Mouse (Mus musculus): ENCODE results near the gene Cactin.

The Cactin gene

GRCm38 (mm10) chr10:81344421-81345161, 23.7 kb downstream of the Cactin start:
- DNase-seq (ENCODE audit: low spot score), result no peak

GRCm38 (mm10) chr10:81345162-81345534, 24.2 kb downstream of the Cactin start:
- DNase-seq (ENCODE audit: low spot score), result no peak

- peak; percentile 63 for DNase-seq (ENCODE audit: low spot score)
Observed at GRCm38 (mm10) chr10:81346453-81347067, 25.7 kb downstream of the Cactin start.

DNA sequence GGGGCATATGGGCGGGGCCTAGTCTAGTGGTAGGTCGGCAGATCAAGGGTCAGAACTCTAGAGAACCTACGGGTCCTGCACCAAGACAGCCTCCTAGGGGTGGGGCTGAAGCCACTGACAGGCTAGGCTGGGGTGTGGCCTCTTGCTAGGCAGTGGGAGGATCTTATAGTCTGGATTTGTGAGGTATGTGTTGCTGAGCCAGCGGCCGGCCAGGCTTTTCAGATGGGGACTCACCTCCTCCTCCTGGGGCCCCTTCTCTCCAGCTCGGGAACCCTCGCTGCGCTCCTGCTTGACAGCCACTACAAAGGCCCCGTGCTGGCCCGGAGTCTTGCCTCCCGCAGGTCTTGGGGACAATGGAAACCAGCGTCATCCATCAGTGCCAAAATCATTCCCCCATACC, 28.2 kb downstream of the Cactin start:
- DNase-seq (ENCODE audit: low spot score), result peak; percentile 91

- DNase-seq (ENCODE audit: low spot score), result no peak
Observed at GRCm38 (mm10) chr10:81349961-81350350, 29.1 kb downstream of the Cactin start.

GRCm38 (mm10) chr10:81350351-81351063, 29.6 kb downstream of the Cactin start, which contains the start of gene Hmg20b:
TSS of gene Hmg20b (minus strand) at chr10:81350480.
- peak; percentile 99 for DNase-seq (ENCODE audit: low spot score)

DNA sequence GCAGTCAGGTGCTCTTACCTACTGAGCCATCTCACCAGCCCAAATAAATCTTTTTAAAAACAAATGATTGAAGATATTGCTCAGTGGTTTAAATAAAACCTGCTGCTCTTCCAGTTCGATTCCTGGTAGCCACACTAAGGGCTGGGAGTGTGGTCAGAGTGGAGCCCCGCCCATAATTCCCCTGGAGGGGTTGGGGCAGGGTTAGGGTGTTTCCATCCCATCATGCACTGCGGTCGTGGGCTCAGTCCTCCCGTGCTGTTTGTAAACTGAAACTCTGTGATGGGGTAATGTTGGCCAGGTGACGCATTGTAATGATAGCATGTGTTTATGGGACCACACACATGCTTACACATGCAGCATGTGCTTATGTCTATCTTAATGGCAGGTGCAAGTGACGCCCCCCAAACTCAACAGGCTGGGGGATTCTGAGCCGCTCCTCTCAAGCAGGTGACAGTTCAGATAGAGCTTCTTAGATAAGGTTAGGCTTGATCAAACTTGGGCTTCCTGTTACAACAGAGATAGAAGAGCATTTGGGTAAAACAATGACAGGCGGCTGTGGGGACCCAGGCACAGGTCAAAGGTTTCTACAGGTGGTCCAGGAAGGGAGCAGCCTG, 30.9 kb downstream of the Cactin start:
- DNase-seq (ENCODE audit: low spot score), result peak; percentile 85

DNA sequence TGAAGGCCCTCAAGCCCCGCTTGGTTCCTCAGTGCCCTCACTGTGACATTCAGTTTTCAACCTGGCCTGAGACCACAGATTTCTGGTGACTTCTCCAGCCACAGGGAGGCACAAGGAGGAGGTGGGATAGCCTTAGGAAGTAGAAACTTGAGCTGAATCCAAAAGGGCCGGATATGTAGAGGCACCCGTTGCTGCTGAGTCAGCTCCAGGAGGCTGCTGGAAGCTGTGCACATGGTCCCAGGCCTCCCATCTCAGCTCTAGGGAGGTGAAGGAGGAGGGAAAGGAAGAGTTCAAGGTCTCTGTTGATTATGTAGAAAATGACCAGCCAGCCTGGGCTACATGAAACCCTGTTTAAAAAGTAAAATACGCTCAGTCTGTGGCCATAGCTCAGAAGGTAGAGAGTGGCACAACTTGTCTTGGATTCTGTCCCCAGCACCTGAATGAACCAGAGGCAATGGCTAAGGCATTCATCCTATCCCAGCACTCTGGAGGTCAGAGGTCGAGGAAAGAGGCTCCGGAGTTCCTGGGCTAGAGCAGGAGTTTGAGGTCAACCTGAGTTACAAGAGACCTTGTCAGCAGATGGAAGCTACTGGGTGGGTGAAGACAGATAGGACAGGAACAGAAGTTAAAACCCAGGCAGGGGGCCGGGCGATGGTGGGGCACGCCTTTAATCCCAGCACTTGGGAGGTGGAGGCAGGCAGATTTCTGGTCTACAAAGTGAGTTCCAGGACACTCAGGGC, 34.0 kb downstream of the Cactin start:
- DNase-seq (ENCODE audit: low spot score), result peak; percentile 74

- no peak for DNase-seq (ENCODE audit: low spot score)
Observed at GRCm38 (mm10) chr10:81355533-81355932, 34.6 kb downstream of the Cactin start.

- no peak for DNase-seq (ENCODE audit: low spot score)
Observed at GRCm38 (mm10) chr10:81356352-81356990, 35.6 kb downstream of the Cactin start.

DNA sequence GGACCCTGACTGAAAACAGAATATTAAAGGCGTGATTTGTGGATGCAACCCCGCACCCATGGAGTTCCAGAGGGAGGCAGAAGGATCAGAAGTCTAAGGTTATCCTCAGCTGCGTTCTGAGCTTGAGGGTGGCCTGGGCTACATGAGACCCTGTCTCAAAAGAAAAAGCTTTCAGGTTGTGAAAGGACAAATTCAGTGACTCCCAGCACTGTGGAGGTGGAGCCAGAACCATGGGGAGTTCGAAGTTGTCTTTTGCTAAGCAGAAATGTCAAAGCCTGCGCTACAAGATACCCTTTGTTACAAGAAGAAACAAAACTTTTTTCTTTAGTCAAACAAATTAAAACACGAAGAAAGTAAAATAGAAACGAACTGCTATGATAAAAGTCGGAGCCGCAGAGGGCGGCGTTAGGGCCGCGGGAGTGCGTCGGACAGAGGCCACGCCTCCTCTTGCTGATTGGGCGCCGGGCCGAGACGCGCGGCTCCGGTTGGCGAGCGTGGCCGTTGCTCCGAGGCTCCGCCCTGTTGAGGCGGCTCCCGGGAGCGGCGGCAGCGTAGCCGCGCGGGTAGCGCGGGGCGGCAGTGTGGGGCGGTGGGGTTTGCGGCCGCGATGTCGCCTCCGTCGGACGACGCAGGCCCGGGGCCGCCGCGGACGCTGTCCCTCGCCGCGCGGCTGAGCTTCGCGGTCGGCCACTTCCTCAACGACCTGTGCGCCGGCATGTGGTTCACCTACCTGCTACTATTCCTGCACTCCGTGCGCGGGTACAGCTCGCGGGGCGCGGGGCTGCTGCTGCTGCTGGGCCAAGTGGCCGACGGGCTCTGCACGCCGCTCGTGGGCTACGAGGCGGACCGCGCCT, 36.3 kb downstream of the Cactin start, which contains the start of gene Mfsd12:
Gene Mfsd12 (plus strand): TSS at position 501 of the 854 bp plus-strand sequence.
- peak; percentile 87 for DNase-seq (ENCODE audit: low spot score)

DNA sequence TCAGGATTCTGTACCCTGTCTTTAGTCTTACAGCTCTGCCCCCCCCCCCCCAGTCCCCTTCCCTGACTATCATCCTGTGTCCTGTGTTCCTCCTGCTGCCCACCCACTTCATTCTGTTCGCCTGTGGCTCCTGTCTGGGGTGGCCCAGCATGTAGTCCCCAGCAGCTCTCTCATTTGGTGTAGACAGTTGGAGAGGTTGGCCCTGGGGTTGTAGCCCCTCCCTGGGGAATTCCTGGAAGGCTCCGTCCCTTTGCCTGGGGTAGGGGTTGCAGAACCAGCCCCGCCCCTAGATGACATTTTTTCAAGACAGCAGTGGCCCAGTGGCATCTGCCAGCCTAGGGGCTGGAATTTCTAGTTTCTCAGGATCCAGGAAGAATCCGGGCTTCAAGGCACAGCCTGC, 37.3 kb downstream of the Cactin start:
- peak; percentile 86 for DNase-seq (ENCODE audit: low spot score)

DNA sequence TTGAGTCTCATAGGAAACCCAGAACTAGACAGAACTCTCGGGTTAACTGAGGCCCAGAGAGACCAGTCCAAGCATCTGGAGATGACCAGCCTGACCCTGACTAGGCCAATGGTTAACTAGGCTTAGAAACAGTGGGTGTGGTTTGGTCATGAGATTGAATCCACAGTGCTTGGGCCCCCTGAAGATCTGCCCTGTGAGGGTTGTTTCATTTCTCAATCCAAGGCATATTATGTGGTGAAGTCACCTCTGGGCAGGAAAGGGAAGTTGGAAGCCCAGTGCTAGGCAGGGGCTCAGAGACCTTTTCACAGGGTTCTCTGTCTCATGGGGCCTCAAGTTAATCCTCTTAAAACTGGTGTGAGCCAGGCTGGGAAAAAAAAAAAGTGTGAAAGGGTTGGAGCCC, 37.9 kb downstream of the Cactin start:
- peak; percentile 82 for DNase-seq (ENCODE audit: low spot score)

DNA sequence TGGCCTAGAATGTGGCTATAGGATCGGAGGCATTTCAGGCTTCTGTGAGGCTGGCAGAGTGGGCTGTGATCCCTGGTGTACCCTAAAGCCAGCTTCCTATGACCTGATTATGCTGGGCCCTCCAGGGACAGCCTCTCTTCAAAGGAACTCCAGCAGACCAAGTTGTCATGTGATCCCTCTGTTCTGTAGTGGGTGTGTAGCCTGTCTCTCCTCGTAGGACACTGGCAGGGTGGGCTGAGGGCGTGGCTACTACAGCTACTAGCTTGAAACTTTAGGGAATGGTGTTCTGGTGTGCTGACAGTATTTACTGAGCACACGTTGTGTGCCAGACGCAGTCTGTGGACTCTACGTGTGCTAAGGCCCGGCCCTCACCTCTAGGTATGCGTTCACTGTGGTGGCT, 39.8 kb downstream of the Cactin start:
- no peak for DNase-seq (ENCODE audit: low spot score)

DNA sequence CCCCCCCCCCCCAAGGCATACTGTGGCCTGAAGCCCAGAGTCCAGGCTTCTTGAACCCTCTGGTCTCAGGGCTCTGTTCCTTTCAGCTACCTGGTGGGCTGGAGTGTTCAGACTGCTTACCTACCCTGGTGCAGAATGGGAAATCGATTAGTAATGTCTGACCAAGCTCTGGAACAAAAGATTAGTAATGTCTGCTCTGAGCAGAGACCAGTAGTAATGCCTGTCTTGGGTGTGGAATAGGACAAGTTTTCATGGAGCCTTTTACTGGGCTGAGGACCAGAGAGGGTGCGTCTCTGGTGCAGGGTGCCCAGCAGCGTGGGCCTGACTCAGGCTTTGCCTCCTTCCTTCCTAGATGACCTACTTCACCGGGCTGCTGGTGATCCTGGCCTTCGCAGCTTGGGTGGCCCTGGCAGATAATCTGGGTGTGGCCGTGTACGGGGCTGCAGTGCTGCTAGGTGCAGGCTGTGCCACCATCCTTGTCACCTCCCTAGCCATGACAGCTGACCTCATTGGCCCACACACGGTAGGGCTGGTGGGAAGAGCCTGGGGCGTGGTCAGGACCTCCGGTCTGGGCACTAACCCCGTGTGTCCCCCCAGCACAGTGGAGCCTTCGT, 41.5 kb downstream of the Cactin start:
- DNase-seq (ENCODE audit: low spot score), result no peak

DNA sequence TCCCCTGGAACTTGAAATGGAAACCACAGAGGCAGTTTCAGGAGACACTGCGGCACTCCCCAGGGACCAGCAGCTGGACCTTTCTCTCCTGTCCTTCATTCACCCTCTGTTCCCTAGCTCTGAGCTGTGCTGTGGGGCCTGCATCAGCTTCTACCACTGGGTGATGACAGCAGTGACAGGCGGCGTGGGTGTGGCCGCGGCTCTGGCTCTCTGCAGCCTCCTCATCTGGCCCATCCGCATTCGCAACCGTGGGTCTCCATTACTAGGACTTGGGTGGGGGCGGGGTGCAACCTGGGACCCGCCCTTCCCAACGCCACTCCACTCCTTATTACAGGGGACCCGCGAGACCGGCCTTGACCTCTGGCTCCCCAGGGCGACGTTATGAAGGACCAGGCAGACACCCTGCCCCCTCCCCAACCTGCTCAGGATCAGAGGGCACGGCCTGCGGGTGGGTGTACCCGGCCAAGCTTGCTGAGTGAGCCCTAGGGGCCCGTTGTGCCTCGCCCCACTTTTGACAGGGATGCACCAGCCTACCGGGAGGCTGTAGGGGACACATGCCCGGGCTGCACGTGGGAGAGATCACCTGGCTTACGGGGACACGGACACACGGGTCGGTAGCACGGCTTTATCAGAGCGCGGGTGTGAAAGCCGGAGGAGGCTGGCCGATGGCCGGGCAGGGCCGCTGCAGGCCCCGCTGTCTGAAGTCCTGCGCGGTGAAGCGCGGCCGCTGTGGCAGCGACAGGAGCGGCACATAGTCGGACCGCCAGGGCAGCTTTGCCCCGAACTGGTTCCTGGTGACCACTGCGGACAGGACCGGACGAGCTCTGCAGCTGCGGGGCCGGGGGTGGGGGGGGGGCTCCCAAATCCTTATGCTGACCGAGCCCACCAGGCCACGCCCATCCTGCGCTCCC, 42.8 kb downstream of the Cactin start:
- no peak for DNase-seq (ENCODE audit: low spot score)

GRCm38 (mm10) chr10:81364666-81365065, 43.8 kb downstream of the Cactin start:
- no peak for DNase-seq (ENCODE audit: low spot score)

DNA sequence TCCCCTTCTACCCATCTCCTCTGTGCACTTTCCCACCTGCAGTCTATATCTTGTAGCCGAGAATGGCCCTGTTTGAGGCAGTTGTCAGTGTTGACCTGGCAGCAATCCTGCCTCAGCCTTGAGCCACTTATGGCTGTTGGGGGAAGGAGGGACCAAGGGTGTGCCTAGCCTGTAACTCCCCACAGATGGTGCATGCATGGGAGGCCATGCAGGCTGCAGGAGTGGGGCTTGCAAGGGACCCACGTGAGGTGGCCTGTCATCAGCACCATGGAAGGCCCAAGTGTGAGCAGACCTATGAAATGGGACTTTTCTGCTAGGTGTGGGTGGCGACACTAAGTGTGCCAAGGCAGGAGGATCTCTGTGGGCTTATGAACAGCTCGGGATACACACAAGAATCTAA, 44.2 kb downstream of the Cactin start:
- DNase-seq (ENCODE audit: low spot score), result no peak

Data from yolk sac, embryonic 10.5 days (tissue).